Mouse (Mus musculus): Measurements from ENCODE around the gene Dnajc22.
"Not testable (repeated sequence)": the region's sequence is repeated elsewhere in the genome, so short reads cannot be mapped to it uniquely, and the experiment has no call there.

- TF ChIP-seq CTCF (IDR thresholded peaks at IDR 0.05; ENCODE audit: control insufficient read depth, insufficient read depth, low read length); POLR2A (IDR thresholded peaks at IDR 0.05; ENCODE audit: borderline replicate concordance, control insufficient read depth, low read depth, low read length): not testable (repeated sequence)
Measured at GRCm38 (mm10) chr15:99045734-99046133, 47.2 kb upstream of the Dnajc22 start.

Data from bone marrow, adult 2 months (tissue).